Mouse (Mus musculus) Patski (cell line): ENCODE measurements around the gene Wdr66. TPM values are rescaled to one million over a fixed set of nuclear protein-coding genes. Genes with fewer than 3 reads are reported as not detected.
A peak's percentile ranks its signal among the peaks of the same experiment; 100 is the strongest.
"Not testable (repeated sequence)": the region's sequence is repeated elsewhere in the genome, so short reads cannot be mapped to it uniquely, and the experiment has no call there.

Source experiments
- ATAC-seq: fragments of 100-300 bp; one replicate; pipeline ENCODE4 v1.8.0; 2021
- CTCF ChIA-PET: fragments of 350-600 bp; sonication (Branson Sonifier 250); formaldehyde crosslinking; loops from one replicate; lab custom pipeline; 2022; ENCODE audit warnings: inconsistent platforms; lab: Charles Lee
- POLR2A ChIA-PET: fragments of 350-600 bp; sonication (Branson Sonifier 250); formaldehyde crosslinking; loops from one replicate; lab custom pipeline; 2022; ENCODE audit warnings: antibody characterized with exemption, inconsistent platforms; lab: Charles Lee
- DNase-seq: peaks from one replicate; pipeline ENCODE4 v3.0.0-alpha.2; 2011; ENCODE audit warnings: low read depth, low spot score
- H3K27me3 ChIP-seq: fragments of 371-371 bp; one replicate; pipeline ENCODE4 v1.5.1; 2021
- CTCF ChIP-seq: fragments of 100-300 bp; IDR thresholded peaks from one replicate; pipeline ENCODE4 v1.5.1; 2021
- in situ Hi-C: fragments of 300-500 bp; cut with MboI; formaldehyde crosslinking; loops from 3 replicates; pipeline ENCODE4 v1.11.1; 2018; ENCODE audit warnings: low pct_unique_long_range_greater_than_20kb, mixed read lengths
- polyA plus RNA-seq: library from polyadenylated mRNA; unstranded; gene quantifications from one replicate; pipeline ENCODE4 v1.2.3, GENCODE M21; 2021

The Wdr66 gene
- 0.14 TPM for polyA plus RNA-seq

DNA sequence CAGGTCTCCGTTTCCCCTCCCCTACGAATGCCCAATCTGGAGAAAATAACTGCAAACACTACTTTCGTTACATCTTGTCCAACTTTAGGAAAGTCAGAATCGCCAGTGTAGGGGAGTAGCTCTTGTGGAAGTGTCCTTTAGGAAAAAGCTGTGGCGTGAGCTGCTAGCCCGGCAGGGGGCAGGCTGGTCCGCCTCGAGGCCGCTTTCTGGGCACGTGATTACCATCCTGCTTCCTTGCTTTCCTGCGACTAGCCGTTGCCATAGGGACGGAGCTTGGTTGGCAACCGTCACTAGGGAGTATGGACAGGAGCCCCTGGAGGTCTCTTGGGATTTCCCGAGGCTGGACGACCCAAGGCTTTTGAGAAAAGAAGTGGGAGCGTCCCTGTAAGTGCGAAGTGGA, at the start of gene Wdr66:
Wdr66 (plus strand) TSS at position 269 of the 400 bp plus-strand sequence.
- ChIA-PET POLR2A (no interaction called here), CTCF (interaction anchor here (0.6 to 1.1 kb wide), 5 partner anchors 10 to 185 kb away, joined by 3 to 4 read pairs (median 3); no protein-coding TSS in a partner anchor)
- ATAC-seq (no peak), DNase-seq (no peak)
- H3K27me3 ChIP-seq: no peaks in the 10 kb centered on the region
- peak; percentile 88 for TF ChIP-seq CTCF
- in situ Hi-C loops: no loop called here

DNA sequence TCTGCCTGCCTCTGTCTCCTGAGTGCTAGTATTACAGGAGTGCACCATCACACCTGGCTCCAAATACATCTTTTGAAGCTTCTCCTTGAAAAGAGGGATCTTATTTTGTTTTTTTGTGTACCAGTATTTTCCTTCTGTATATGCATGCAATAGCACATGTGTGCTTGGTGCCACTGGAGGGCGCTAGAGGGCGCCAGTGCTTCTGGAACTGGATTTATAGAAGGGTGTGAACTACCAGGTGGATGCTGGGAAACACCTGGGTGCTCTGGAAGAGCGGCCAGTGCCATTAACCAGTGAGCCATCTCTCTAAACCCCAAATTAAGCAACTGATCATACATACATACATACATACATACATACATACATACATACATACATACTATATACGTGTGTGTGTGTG, 49.1 kb upstream of the Wdr66 start:
- POLR2A ChIA-PET, in situ Hi-C loops, ATAC-seq, DNase-seq, CTCF ChIA-PET, H3K27me3 ChIP-seq: not testable (repeated sequence)
- TF ChIP-seq CTCF: peak; percentile 31

DNA sequence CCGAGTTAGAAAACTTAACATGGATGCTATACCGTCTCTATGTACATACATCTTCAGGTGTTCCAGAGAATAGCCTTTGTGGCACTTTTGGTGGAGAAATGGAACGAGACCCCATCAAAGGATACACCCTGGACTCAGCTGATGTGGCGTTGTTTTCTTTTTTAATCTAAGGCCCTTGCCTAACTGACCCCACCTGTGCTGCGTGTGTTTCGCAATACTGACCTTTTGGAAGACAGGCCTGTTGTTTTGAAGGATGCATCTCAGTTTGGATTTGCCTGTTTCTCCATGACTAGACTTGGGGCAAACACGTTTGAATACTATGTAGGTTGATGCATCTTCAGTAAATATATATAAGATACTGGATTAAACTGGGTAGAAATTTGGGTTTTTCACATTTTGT, 48.3 kb upstream of the Wdr66 start:
- ATAC-seq, POLR2A ChIA-PET, CTCF ChIA-PET, H3K27me3 ChIP-seq, DNase-seq, in situ Hi-C loops: not testable (repeated sequence)

DNA sequence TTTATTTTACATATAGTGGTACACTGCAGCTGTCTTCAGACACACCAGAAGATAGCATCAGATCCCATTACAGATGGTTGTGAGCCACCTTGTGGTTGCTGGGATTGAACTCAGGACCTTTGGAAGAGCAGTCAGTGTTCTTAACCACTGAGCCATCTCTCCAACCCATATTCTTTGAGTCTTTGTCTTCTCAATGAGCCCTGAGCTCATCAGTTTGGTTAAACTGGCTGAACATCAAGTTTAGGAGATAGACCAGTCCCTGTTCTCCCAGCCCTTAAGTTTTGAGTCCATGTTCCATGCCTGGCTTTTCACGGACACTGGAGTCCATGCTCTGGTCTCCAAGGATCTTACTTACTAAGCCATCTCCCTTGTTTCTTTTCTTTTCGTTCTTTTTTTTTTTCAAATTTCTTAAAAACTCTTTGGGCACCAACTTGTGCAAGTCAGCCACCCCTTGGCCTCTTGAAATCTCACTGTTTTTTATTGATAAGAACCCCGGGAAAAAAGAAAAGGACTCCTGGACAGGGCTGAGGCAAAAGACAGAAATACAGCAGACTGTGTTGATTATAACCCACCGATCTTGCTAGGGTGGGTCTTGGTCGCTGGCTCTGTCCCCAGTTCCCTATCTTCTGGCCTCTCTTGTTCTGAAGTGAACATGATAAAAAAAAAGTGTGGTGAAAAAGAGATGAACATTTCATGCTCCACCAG, 29.4 kb upstream of the Wdr66 start:
- POLR2A ChIA-PET, CTCF ChIA-PET, ATAC-seq, DNase-seq, H3K27me3 ChIP-seq, in situ Hi-C loops: not testable (repeated sequence)

DNA sequence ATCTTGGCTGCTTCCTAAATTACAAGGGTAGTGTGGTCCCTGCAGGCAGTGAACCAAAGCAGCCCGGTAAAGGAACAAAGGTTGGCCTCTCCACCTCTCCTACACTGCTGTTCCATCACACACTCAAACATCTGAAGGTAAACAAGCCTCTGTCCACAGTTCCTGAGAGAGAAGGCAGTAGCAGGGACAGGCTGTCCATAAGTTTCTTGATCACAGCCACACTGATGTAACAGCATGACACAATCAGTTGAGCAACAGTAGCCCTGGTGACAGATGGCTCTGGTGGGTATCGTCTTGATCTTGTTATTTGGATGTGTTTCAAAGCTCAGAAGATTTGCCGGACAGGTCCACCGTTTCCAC, 28.9 kb upstream of the Wdr66 start:
- no peaks in the 10 kb centered on the region for H3K27me3 ChIP-seq
- POLR2A ChIA-PET: no interaction called here
- ATAC-seq (no peak), DNase-seq (no peak)
- CTCF ChIA-PET: no interaction called here
- TF ChIP-seq CTCF: no peak
- in situ Hi-C loops: no loop called here

DNA sequence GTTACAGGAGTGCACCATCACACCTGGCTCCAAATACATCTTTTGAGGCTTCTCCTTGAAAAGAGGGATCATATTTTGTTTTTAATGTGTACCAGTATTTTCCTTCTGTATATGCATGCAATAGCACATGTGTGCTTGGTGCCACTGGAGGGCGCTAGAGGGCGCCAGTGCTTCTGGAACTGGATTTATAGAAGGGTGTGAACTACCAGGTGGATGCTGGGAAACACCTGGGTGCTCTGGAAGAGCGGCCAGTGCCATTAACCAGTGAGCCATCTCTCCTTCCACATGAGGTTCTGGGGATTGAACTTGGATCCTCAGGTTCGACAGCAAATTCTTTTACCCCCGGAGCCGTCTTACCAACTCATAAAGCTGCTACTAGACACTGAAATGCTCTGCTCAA, 28.0 kb upstream of the Wdr66 start:
- POLR2A ChIA-PET, in situ Hi-C loops, CTCF ChIA-PET, ATAC-seq, DNase-seq, H3K27me3 ChIP-seq: not testable (repeated sequence)

DNA sequence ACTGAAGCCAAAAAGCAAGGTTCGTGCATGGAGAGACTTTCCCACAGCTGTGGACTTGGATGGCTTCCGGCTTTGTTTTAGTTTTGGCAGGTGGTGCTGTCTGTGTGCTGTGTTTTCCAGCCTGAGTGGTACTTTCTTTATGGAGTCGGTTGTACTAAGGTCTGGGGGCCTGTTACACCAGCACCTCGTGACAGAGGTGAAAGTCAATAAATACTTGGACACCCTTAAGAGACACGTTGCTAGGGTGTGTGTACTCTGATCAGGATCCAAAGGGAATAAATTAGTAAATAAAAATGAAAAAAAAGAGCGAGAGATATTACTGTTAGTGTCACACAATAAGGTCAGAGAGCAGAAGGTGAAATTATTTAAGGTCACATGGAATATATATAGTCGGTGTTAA, 25.1 kb upstream of the Wdr66 start:
- DNase-seq (no peak), ATAC-seq (no peak)
- CTCF ChIA-PET: interaction anchor here (1.2 kb wide), 1 partner anchor 15 kb away, joined by 4 read pairs; no protein-coding TSS in a partner anchor
- no peak for TF ChIP-seq CTCF
- in situ Hi-C loops: loop anchor here (5.0 kb wide), 1 partner anchor 35 kb away; no protein-coding TSS in a partner anchor
- H3K27me3 ChIP-seq: no peaks in the 10 kb centered on the region
- POLR2A ChIA-PET: interaction anchor here (0.6 kb wide), 1 partner anchor 358 kb away, joined by 11 read pairs; no protein-coding TSS in a partner anchor

DNA sequence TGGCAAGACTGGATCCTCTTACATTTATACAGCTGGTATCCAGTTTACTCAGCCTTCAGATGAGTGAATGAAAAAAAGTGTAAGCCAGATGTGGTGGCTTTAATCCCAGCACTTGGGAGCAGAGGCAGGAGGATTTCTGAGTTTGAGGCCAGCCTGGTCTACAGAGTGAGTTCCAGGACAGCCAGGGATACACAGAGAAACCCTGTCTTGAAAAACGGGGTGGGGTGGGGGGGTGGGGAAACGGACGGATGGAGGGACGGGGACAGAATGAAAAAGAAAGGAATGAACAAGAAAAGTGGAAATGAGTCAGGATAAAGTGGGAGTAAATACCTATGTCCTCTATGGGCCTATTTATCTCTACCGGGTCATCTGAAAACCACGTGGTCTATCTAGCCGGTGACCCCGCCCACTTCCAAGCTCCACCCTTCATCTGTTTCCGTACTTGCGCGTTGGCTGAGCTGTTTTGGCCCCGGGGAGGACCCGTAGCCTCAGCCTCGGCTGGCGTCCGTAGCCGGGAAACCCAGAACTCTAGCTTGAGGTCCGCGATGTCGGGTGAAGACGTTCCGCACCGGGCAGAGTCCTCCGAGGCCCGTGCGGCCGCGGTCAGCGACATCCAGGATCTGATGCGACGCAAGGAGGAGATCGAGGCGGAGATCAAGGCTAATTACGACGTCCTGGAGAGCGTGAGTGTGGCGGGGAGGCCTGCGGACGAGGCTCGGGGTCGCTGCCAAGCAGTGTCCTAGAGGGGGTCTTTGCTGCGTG, 24.0 kb upstream of the Wdr66 start:
- DNase-seq: peak; percentile 87
- CTCF ChIA-PET: no interaction called here
- no peak for TF ChIP-seq CTCF
- in situ Hi-C loops: loop anchor here (5.0 kb wide), 1 partner anchor 36 kb away; no protein-coding TSS in a partner anchor
- POLR2A ChIA-PET: interaction anchor here (0.7 kb wide), 2 partner anchors 31 to 206 kb away, joined by 3 read pairs; no protein-coding TSS in a partner anchor
- no peaks in the 10 kb centered on the region for H3K27me3 ChIP-seq
- peak; percentile 51 for ATAC-seq

DNA sequence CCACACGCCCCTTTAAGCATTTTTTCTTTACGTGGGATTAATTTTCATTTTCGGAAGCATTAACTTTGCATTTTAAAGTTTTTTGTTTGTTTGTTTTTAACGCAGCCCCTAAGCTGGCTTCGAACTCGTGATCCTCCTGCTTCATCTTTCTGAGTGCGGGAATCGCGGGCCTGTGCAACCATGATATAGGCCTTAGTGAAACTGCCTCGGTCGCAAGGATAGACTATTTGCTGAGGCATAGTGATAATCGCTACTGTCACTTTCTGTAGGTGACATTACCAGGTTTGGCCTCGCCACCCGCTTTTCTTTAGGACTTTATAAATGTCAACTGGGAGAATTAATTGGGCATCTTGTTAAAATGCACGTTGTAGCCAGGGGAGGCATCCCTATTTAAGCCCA, 23.4 kb upstream of the Wdr66 start:
- ChIA-PET CTCF (interaction anchor here (0.9 to 1.5 kb wide), 2 partner anchors 11 to 17 kb away, joined by 3 read pairs; no protein-coding TSS in a partner anchor), POLR2A (interaction anchor here (0.7 kb wide), 2 partner anchors 30 to 205 kb away, joined by 3 read pairs; no protein-coding TSS in a partner anchor)
- in situ Hi-C loops: loop anchor here (5.0 kb wide), 1 partner anchor 36 kb away; no protein-coding TSS in a partner anchor
- H3K27me3 ChIP-seq: no peaks in the 10 kb centered on the region
- ATAC-seq: no peak
- no peak for DNase-seq
- no peak for TF ChIP-seq CTCF

DNA sequence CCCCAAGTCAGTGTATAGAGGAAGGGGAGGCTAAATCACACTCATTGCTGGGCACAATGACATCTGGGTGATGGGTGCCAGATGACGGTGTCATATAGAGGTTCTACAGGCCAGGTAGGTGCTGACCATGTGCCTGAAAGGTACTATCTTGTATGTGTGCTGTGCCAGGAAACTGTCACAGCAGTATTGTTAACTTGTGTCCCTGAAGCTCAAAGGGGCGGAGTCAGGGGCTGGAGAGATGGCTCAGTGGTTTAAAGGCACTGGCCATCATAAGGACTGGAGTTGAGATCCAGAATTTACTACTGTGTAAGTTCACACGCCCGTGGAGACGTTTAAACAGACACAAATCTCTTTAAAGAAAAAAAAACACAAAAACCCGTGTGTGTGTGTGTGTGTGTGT, 22.6 kb upstream of the Wdr66 start:
- H3K27me3 ChIP-seq: no peaks in the 10 kb centered on the region
- CTCF ChIA-PET: interaction anchor here (0.9 to 1.5 kb wide), 2 partner anchors 10 to 16 kb away, joined by 3 read pairs; no protein-coding TSS in a partner anchor
- ATAC-seq (no peak), DNase-seq (no peak)
- in situ Hi-C loops: loop anchor here (5.0 kb wide), 1 partner anchor 37 kb away; no protein-coding TSS in a partner anchor
- TF ChIP-seq CTCF: no peak
- POLR2A ChIA-PET: no interaction called here
